Mouse (Mus musculus) spleen, embryonic (tissue): ENCODE data around the gene Ap2a1.

ENCODE experiments used
- CTCF ChIA-PET: fragments of 350-600 bp; sonication (Branson Sonifier 250); formaldehyde crosslinking; loops from one replicate; lab custom pipeline; 2022; lab: Charles Lee

The Ap2a1 gene

DNA sequence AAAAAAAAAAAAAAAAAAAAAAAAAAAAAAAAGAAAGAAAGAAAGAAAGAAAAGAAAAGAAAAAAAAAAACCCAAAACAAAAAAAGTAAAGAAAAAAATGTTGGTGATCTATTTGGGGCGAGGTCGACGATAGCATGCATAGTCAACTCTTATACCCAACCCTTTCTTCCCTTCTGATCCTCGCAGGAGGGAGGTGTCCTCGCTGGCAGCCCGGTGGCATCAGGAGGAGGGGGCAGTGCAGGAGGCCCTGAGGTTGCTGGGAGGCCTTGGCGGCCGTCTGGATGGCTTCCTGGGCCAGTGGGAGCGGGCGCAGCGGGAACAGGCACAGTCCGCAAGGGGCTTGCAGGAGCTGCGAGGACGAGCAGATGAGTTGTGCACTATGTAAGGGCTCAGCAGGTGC lies 24.3 kb upstream of the Ap2a1 start:
- CTCF ChIA-PET: no interaction called here

DNA sequence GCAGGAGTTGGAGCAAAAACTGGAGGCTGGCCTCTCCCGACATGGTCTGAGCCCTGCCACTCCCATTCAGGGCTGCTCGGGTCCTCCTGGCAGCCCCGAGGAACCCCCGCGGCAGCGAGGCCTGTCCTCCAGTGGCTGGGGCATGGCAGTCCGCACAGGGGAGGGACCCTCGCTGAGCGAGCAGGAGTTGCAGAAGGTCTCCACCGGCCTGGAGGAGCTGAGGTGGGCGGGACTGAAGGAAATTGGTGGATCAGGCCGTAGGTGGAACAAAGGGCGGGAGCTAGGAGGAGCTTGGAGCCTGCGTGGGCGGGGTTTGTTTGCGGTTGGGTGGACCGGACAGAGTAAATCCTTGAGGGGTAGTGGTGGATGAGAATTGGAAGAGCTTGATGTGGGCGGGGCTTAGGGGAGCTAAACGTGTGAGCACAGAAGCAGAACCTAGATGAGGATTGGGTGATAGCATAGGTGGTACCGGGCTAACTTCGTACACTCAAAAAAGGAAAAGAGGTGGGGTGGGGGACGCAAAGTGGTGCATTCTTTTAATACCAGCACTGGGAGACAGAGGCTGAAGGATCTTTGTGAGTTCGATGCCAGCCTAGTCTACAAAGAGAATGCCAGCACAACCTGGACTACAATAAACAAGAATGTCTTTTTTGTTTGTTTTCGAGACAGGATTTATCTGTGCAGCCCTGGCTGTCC lies 23.5 kb upstream of the Ap2a1 start:
- CTCF ChIA-PET: interaction anchor here (0.5 kb wide), 1 partner anchor 353 kb away, joined by 3 read pairs; no protein-coding TSS in a partner anchor

DNA sequence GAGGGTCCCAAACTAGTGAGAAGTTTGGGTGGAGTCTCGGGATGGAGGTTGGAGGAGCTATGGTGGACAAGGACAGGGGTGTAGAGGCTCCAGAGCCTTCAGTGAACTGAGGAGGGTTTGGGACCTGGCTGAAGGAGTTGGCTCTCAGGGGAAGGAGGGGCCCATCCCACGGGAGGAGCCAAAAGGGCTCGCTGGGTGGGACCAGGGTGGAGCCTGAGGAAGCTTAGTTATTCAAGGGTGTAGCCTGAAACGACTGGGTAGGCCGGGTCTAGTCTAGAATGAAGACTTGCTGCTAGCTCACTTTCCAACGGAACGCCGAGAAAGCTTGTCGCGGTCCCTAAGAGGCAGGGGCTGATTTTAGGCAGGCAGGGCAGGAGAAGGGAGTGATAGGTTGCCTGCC lies 22.7 kb upstream of the Ap2a1 start:
- CTCF ChIA-PET: no interaction called here

DNA sequence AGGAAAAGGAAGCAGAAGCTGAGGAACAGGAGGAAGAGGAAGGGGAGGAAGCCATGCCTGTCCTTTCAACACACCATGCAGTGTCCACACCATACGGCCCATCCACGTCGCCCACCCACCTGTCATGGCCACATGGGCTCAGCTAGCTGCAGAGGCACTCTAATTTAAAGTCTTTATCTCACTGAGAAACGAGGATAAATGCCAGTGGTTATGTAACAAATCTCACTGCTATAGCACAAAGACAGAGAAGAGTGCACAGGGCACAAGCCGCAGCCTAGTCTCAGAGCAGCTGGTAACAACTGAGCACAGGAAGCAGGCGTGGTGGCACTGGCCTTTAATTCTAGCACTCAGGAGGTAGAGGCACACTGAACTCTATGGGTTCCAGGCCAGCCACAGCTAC lies 20.6 kb upstream of the Ap2a1 start:
- CTCF ChIA-PET: no interaction called here

DNA sequence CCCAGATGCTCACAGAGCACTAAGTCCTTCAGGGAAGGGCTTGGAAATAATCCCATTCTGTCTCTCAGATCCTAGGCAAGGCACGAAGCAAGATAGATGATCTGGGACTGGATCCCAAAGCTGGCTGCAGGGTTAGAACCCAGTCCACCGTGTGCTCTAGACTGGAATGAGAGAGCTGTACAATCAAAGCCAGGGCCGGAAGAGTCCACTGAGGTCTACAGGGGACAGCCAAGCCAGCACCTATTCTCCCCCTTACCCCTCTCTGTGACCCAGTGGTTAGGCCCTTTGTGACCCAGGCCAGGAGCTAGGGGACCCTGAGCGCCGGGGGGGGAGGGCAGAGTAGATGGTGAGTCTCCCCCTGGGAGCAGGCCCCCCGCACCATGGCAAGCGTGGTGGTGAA lies 13.6 kb upstream of the Ap2a1 start, which contains the start of gene Tsks:
Gene Tsks (plus strand): TSS at position 301 of the 400 bp plus-strand sequence.
- CTCF ChIA-PET: no interaction called here

DNA sequence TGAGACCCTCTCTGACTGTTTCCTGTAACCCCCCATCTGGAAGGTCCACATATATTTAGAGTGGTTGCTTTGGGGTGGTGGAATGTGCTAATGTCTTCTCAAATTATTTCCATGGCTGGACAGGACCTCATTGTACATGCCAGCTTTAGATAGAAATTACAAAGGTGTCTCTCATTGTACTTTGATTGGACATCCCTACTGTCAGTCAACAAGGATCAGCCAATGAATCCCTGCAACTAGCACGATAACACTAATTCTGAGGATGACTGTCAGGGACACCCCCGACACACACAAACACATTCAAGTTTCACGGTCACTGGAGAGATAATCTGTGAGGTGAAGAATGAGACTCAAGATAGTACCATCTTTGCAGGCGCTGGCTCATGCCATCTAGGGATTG lies 9.4 kb upstream of the Ap2a1 start:
- CTCF ChIA-PET: no interaction called here

DNA sequence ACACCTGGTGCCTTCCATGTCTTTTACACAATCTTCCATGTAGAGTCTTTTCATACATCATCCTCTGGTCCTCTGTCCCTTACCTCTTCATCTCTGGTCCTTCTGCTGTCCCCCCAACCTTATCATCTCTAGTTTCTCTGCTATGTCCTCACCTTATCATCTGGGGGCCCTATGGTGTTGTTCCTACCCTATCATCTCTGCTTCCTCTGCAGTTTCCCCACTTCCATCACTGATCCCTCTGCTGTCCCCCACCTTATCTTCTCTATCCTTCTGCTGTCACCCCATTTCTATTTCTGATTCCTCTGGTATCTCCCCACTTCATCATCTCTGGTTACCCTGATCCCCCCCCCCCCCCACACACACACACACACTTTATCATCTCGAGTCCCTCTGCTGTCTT lies 726 bp downstream of the Ap2a1 start:
- CTCF ChIA-PET: no interaction called here

DNA sequence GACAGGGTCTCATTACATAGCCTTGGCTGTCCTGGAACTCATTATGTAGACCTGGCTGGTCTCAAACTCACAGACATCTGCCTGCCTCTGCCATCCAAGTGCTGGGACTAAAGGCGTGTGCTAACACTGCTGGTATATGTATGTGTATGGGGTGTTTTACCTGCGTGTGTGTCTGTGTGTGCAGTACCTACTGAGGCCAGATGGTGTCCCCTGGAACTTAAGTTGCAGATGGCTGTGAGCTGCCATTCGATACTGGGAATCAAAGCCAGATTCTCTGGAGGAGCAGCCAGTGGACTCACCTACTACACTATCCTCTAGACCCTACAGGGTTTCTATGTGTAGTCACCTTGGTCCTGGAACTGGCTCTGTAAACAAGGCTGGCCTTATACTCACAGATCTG lies 3.8 kb downstream of the Ap2a1 start:
- CTCF ChIA-PET: no interaction called here

DNA sequence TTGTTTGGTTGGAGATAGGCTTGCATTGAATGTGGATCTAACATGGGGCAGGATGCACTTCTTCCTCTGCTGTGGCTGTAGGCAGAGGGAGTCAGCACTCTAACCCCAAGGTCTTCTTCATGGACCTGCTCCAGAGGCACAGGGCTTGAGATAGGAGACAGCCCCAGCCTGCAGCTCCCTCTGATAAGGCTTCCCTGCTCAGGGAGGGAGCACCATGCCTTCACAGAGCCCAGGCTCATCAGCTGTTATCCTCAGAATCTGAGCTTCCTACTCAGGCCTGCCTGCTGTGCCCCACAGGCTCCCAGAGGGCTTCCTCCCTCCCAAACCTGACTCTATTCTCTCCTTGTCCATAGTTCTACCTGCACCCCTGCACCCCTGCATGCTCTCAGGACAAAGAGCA lies 6.8 kb downstream of the Ap2a1 start:
- CTCF ChIA-PET: no interaction called here

DNA sequence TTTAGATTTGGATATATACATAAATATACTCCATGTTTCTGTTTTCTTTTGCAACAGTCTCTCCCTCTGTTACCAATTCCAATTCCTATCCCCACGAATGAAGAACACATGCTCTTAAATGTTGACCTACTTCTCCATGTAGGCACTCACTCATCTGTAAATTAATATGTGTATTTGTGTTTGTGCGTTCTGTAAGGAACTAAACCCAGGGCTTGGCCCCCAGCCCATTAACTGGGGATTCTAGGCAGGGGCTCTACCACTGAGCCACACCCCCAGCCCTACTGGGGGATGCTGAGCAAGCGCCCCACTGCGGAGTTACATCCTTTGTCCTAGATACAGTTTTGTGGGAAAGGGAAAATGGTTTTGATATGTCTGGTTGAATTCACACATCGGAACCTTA lies 10.2 kb downstream of the Ap2a1 start:
- CTCF ChIA-PET: no interaction called here

DNA sequence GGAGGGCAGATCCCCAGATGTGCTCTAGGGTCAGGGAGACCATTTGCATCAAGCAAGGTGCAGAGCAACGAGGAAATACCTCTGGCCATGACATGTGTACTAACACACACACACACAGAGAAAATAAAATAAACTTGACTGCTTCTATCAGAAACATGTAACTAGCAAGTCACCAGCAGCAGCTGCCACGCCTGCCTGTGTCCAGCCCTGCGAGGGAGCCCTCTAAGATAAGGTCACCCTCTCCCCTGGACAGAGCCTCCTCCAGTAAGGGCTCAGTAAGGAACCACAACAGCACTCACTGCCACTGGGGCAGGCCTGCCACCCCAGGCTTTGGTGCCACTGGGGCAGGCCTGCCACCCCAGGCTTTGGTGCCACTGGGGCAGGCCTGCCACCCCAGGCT lies 11.1 kb downstream of the Ap2a1 start:
- CTCF ChIA-PET: no interaction called here

DNA sequence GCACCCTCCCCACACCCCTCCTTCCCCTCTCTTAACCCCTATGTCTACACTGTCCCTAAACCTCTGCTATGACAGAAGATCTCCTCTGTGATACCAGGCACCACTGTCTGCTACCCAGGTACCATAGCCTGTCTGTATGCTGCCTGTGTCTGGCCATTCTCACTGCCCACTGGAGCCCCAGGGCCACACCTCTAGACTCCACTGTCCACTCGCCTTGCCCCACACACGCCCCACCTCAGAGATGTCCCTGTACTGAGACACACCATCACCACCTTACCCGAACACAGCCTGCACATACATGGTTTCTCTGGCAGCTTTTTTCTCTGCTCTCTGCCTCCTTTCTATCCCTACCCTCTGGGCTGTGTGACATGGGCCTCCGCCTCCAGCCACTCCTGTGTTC lies 12.4 kb downstream of the Ap2a1 start:
- CTCF ChIA-PET: no interaction called here

DNA sequence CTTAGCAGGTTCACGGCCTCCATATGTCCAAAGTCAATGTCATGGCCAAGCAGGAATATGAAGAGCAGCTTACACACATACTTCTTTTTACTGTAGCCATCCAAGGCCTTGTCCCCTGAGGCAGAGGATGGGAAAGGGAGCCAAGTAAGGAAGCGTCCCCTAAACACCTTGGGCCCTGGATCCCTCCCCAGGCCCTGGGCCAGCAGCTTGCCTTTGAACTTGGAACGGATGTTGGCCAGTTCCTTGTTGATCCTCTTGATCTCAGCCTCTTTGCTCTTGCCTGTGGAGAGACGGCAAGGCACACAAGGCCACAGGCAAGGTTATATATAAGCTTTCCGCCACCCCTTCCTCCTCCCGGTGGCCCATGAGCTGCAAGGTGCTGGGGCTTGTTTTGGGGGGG lies 13.1 kb downstream of the Ap2a1 start:
- CTCF ChIA-PET: no interaction called here

DNA sequence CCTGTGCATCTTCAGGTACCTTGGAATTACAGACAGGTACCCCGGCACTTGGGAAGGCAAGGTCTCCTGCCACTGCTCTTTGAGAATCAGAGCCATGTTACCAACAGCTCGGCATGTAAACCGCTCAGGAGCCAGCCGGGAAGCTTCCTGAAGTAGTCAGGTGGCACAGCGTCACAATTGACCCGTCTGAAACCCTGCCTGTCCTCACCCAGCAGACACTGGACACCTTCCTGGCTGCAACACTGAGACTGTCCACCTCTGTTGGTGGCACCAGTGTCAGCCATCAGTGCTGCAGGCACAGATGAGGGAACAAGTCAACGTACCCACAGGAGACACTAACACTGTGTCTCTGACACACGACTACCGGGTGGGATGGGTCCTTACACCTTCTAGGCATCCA lies 14.0 kb downstream of the Ap2a1 start:
- CTCF ChIA-PET: no interaction called here

DNA sequence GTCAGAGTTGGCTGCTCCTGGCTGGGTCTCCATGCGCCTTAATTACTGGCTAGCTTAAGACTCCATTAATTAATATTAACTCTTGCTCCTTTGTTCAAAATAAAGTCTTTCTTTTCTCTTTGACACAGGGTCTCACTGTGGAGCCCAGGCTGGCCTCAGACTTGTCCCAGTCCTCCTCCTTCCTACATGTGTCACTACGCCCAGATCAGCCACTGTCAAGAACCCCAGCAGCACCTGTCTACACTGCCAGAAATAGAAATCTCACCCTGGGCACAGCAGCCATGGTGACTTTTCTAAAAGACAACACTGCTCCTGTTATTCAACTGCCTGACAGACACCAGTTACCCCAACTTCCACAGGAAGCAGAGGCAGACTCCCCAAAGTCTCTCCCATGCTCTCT lies 14.9 kb downstream of the Ap2a1 start:
- CTCF ChIA-PET: no interaction called here

DNA sequence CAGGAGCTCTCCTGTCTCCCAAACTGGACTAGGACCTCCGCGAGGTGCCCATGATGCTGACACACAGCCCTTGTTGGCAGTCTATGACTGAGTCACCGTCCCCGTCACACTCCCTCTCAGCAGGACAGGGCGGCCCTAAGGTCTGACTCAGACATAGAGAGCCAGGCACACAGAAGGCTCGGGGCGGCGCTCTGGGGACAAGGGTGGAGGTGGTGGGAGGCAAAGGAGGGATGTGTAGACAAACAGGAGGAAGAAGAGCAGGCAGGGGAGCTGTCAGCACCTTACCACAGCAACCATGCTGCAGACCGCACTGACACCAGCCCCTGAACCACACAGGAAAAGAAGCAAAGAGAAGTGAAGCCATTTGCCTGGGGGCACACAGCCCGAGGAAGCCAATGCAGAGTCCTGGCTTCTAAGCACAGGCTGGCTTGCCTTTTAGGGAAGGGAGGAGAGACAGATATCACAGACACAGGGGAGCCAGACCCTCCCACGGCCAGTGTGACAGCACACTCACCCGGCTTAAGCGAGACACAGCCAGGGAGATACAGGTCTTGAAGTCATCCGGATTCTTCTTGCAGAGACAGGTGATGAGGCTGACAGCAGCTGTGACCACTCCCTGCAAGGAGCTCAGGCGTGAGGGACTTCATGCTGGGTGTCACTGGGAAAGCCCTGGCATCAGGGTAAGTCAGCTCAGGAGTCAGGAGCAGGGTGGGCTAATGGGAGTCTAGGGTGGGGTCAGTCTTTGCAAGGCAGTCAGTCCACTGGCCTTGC lies 20.4 kb downstream of the Ap2a1 start:
- CTCF ChIA-PET: no interaction called here

DNA sequence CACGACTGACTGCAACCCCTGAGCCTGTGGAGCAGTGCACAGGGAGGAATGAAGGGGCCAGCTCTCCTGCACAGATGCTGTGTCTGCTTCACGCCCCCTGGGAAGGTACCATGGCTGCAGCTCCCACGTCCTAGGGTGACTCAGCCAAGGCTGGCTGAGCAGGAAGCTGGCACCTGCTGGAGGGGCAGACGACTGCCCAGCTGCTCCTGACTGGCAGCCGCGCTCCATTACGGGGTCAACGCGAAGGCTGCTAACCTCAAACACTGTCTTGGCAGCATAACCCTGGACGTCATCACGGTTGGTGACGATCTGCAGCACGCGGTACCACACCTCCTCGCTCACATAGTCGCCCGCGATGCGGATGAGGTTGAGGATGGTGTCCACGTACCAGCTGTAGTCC lies 23.9 kb downstream of the Ap2a1 start:
- CTCF ChIA-PET: no interaction called here

DNA sequence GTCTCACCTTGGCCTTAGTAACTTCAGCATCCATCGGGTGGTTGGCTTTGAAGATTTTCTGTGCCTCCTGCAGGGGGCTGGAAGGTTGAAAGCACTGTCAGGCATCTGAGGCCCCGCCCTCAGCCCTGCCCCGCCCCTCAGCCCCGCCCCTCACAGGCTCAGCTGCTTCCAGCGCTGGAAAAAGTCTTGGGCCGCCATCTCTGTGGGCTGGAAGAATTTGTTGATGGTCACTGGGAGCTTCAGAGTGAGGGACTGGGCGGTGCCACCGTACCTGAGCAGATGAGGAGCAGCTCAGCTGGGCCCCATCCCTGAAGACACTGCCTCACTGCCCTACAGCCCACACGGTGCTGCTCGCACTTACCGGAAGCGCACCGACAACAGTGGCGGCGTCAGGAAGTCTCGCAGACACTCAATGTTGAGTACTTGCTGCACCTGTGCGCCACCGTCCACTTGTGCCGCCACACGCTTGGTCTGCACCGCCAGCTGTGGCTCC lies 28.0 kb downstream of the Ap2a1 start:
- CTCF ChIA-PET: interaction anchor here (0.5 to 0.7 kb wide), 2 partner anchors 52 to 107 kb away, joined by 3 to 4 read pairs; no protein-coding TSS in a partner anchor

DNA sequence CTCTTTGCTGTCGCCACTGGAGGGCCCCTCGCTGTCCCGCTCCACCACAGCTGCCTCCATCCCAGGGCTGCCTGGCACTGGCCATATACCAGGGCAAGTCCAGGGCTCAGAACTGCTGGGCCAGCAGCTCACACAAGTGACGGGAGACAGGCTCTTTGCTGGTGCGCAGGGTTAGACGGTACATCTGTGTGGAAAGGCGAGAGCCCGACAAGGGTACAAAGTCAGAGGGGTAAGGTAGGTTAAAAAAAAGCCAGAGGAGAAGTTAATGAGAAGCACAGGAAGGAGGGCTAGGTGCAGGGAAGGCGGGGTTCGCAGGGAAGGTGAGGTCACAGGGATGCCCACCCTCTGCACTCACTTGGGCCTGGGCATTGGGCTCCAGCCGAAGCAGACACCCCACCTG lies 28.7 kb downstream of the Ap2a1 start:
- CTCF ChIA-PET: interaction anchor here (0.7 kb wide), 1 partner anchor 106 kb away, joined by 4 read pairs; no protein-coding TSS in a partner anchor

DNA sequence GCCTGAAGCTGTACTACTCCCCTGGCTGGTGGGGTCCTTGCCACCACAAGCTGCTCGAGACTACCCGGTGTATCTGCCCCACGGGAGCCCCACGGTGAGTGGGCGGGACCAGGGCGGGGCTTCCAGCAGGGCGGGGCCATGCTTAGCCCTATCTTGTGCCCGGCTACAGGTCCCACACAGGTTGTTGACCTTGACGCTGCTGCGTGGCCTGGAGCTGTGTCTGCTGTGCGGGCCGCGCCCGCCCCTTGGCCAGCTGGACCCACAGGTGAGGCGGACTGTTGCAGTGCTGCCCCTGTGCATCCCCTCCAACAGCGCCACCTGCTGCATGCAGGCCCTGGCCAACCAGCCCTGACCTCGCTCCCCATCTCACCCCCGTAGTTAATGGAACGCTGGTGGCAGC lies 30.7 kb downstream of the Ap2a1 start:
- CTCF ChIA-PET: interaction anchor here (0.6 kb wide), 1 partner anchor 118 kb away, joined by 5 read pairs; the partner anchor contains the start of gene Scaf1

DNA sequence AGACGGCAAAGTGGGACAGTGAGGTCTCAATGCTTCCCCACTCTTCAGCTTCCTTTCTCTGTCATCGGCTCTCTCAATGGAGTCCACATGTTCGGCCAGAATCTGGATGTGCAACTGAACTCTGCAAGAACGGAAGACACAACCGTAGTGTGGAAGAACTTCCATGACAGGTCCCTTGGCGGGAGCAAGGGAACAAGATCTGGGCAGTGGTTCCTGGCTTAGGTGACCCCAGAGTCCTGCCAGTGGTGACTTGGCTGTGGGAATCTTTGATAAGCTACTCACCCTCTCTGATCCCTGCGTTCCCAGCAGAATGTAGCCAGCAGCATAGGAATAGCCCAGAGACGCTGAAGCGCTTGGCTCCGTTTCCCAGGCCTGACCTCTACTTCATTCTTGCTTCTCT lies 32.8 kb downstream of the Ap2a1 start:
- CTCF ChIA-PET: interaction anchor here (1.4 kb wide), 1 partner anchor 24 kb away, joined by 3 read pairs; no protein-coding TSS in a partner anchor

DNA sequence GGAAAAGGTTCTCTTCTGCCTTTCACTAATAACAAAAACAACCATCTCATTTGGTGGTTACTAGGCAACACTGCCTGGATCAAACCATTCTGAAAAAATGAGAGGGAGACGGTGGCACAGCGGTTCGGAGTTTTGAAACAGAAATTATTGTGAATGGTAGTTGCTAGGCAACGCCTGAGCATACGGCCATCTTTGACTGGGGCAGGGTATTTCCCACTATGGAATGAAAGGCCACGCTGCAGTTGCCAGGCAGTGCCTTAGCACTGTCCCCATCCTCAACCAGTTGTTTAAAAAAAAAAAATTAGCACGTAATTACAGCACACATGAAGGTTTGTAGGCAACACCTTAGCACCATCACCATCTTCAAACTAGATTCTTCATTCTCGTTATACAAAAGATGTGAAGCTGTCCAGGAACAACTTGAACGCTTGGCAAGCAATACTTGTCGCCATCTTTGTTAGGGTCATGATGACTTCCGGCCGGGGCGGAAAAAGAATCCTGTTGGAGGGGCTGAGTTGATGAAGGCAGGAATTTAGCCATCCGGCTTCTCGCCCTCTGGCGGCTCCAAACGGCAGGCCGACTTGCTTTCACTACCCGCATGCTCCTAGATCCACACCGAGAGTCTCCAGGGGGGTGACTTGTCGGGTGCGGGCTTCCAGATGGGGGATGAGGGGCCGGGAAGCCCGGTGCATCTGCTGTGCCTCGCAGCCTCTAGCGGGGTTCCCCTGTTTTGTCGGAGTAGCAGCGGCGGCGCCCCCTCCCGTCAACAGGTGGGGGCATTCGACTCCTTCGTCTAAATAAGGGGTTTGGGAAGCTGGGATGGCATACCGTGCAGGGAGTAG lies 33.5 kb downstream of the Ap2a1 start, which contains the start of gene Fuz:
Gene Fuz (plus strand): TSS at position 487 of the 842 bp plus-strand sequence.
- CTCF ChIA-PET: interaction anchor here (0.9 kb wide), 1 partner anchor 35 kb away, joined by 9 read pairs; no protein-coding TSS in a partner anchor
